Mouse (Mus musculus): ENCODE measurements around the gene Nabp2. TPM values are rescaled to one million over a fixed set of nuclear protein-coding genes. Genes with fewer than 3 reads are reported as not detected.

Gene Nabp2
- polyA plus RNA-seq, 1 experiment from 2014 or later, result 82.4 TPM

GRCm38 (mm10) chr10:128385902-128386301 is 25.4 kb downstream of the Nabp2 start:
- Histone ChIP-seq H3K9me3 (replicated peaks; ENCODE audit: low read length) (no peaks in the 10 kb centered on the region), H3K27ac (no peak overlapping the region), H3K9ac (ENCODE audit: low read depth, low read length) (no peak overlapping the region), H3K27me3 (ENCODE audit: insufficient read depth, low read length) (no peaks in the 10 kb centered on the region), H3K4me2 (ENCODE audit: low read length) (no peak overlapping the region), H3K36me3 (ENCODE audit: insufficient read depth, low read length) (peaks cover 87% of the 10 kb centered on the region), H3K4me3 (replicated peaks; ENCODE audit: low read depth, low read length) (no peak overlapping the region), H3K4me1 (replicated peaks; ENCODE audit: insufficient read depth, low read length) (no peaks in the 10 kb centered on the region)
- WGBS, result 95% methylated on average over 7 of the region's 7 CpGs
- DNase-seq (ENCODE audit: low spot score), result no peak
- no peak for TF ChIP-seq CTCF (IDR thresholded peaks at IDR 0.05; ENCODE audit: low read depth)
- ATAC-seq (replicated peaks; ENCODE audit: low FRiP score, low read depth), result no peak

GRCm38 (mm10) chr10:128382482-128382881 is 28.8 kb downstream of the Nabp2 start:
- TF ChIP-seq CTCF (IDR thresholded peaks at IDR 0.05; ENCODE audit: low read depth), result no peak
- 81% methylated on average over 8 of the region's 8 CpGs for WGBS
- Histone ChIP-seq H3K4me1 (replicated peaks; ENCODE audit: insufficient read depth, low read length) (peaks cover 6% of the 10 kb centered on the region; the same call in 1 of the 2 replicates), H3K36me3 (ENCODE audit: insufficient read depth, low read length) (peaks cover 74% of the 10 kb centered on the region), H3K4me2 (ENCODE audit: low read length) (no peak overlapping the region), H3K27me3 (ENCODE audit: insufficient read depth, low read length) (no peaks in the 10 kb centered on the region), H3K27ac (no peak overlapping the region), H3K9me3 (replicated peaks; ENCODE audit: low read length) (no peaks in the 10 kb centered on the region), H3K9ac (ENCODE audit: low read depth, low read length) (no peak overlapping the region), H3K4me3 (replicated peaks; ENCODE audit: low read depth, low read length) (no peak overlapping the region)
- ATAC-seq (replicated peaks; ENCODE audit: low FRiP score, low read depth) (0 out of 2 replicates have a peak, but pooled peaks have one; percentile 22), DNase-seq (ENCODE audit: low spot score) (no peak)

- H3K9me3 ChIP-seq (replicated peaks; ENCODE audit: low read length), result no peaks in the 10 kb centered on the region
- no peak overlapping the region for H3K9ac ChIP-seq (ENCODE audit: low read depth, low read length)
- 95% methylated on average over 5 of the region's 5 CpGs for WGBS
- ATAC-seq (replicated peaks; ENCODE audit: low FRiP score, low read depth), result no peak
- no peaks in the 10 kb centered on the region for H3K27me3 ChIP-seq (ENCODE audit: insufficient read depth, low read length)
- no peak overlapping the region for H3K27ac ChIP-seq
- peaks cover 6% of the 10 kb centered on the region; the same call in 1 of the 2 replicates for H3K4me1 ChIP-seq (replicated peaks; ENCODE audit: insufficient read depth, low read length)
- DNase-seq (ENCODE audit: low spot score), result peak; percentile 55
- no peak overlapping the region for H3K4me3 ChIP-seq (replicated peaks; ENCODE audit: low read depth, low read length)
- H3K4me2 ChIP-seq (ENCODE audit: low read length), result no peak overlapping the region
- TF ChIP-seq CTCF (IDR thresholded peaks at IDR 0.05; ENCODE audit: low read depth), result no peak
- peaks cover 57% of the 10 kb centered on the region for H3K36me3 ChIP-seq (ENCODE audit: insufficient read depth, low read length)
These were observed 30.7 kb downstream of the Nabp2 start for GRCm38 (mm10) chr10:128380565-128380964.

GRCm38 (mm10) chr10:128379260-128379659 is 32.0 kb downstream of the Nabp2 start:
- Histone ChIP-seq H3K4me2 (ENCODE audit: low read length) (no peak overlapping the region), H3K9me3 (replicated peaks; ENCODE audit: low read length) (no peaks in the 10 kb centered on the region), H3K4me3 (replicated peaks; ENCODE audit: low read depth, low read length) (no peak overlapping the region), H3K4me1 (replicated peaks; ENCODE audit: insufficient read depth, low read length) (peaks cover 6% of the 10 kb centered on the region; the same call in 1 of the 2 replicates), H3K27me3 (ENCODE audit: insufficient read depth, low read length) (no peaks in the 10 kb centered on the region), H3K36me3 (ENCODE audit: insufficient read depth, low read length) (peaks cover 48% of the 10 kb centered on the region), H3K9ac (ENCODE audit: low read depth, low read length) (no peak overlapping the region), H3K27ac (no peak overlapping the region)
- ATAC-seq (replicated peaks; ENCODE audit: low FRiP score, low read depth) (no peak), DNase-seq (ENCODE audit: low spot score) (no peak)
- TF ChIP-seq CTCF (IDR thresholded peaks at IDR 0.05; ENCODE audit: low read depth), result no peak
- 95% methylated on average over 7 of the region's 7 CpGs for WGBS

GRCm38 (mm10) chr10:128378462-128378861 is 32.8 kb downstream of the Nabp2 start:
- no peaks in the 10 kb centered on the region for H3K9me3 ChIP-seq (replicated peaks; ENCODE audit: low read length)
- peaks cover 40% of the 10 kb centered on the region for H3K36me3 ChIP-seq (ENCODE audit: insufficient read depth, low read length)
- peaks cover 6% of the 10 kb centered on the region; the same call in 1 of the 2 replicates for H3K4me1 ChIP-seq (replicated peaks; ENCODE audit: insufficient read depth, low read length)
- ATAC-seq (replicated peaks; ENCODE audit: low FRiP score, low read depth) (no peak), DNase-seq (ENCODE audit: low spot score) (no peak)
- WGBS, result 51% methylated on average over 3 of the region's 3 CpGs
- H3K27me3 ChIP-seq (ENCODE audit: insufficient read depth, low read length), result no peaks in the 10 kb centered on the region
- no peak overlapping the region for H3K27ac ChIP-seq
- H3K9ac ChIP-seq (ENCODE audit: low read depth, low read length), result peak overlapping the region; percentile 98; the same call in 1 of the 2 replicates
- no peak overlapping the region for H3K4me3 ChIP-seq (replicated peaks; ENCODE audit: low read depth, low read length)
- peak overlapping the region; percentile 84 for H3K4me2 ChIP-seq (ENCODE audit: low read length)
- TF ChIP-seq CTCF (IDR thresholded peaks at IDR 0.05; ENCODE audit: low read depth), result no peak

GRCm38 (mm10) chr10:128377940-128378448 is 33.3 kb downstream of the Nabp2 start:
- H3K4me1 ChIP-seq (replicated peaks; ENCODE audit: insufficient read depth, low read length), result peaks cover 6% of the 10 kb centered on the region; the same call in 1 of the 2 replicates
- H3K27ac ChIP-seq, result peak overlapping the region; percentile 95
- ATAC-seq (replicated peaks; ENCODE audit: low FRiP score, low read depth) (no peak), DNase-seq (ENCODE audit: low spot score) (no peak)
- peak overlapping the region; percentile 98 for H3K9ac ChIP-seq (ENCODE audit: low read depth, low read length)
- no peak for TF ChIP-seq CTCF (IDR thresholded peaks at IDR 0.05; ENCODE audit: low read depth)
- H3K4me3 ChIP-seq (replicated peaks; ENCODE audit: low read depth, low read length), result peak overlapping the region; percentile 95
- WGBS, result 53% methylated on average over 14 of the region's 14 CpGs
- peaks cover 35% of the 10 kb centered on the region for H3K36me3 ChIP-seq (ENCODE audit: insufficient read depth, low read length)
- peak overlapping the region; percentile 84 for H3K4me2 ChIP-seq (ENCODE audit: low read length)
- H3K9me3 ChIP-seq (replicated peaks; ENCODE audit: low read length), result no peaks in the 10 kb centered on the region
- H3K27me3 ChIP-seq (ENCODE audit: insufficient read depth, low read length), result no peaks in the 10 kb centered on the region

All from kidney, postnatal 0 days (tissue).